Mouse (Mus musculus): ENCODE data around the gene Pga5.

Gene Pga5

GRCm38 (mm10) chr19:10677915-10678771 is at the start of gene Pga5:
Gene Pga5 (minus strand): TSS chr19:10678071.
- H3K36me3 ChIP-seq (ENCODE audit: control insufficient read depth, insufficient read depth, low read length, poor library complexity, severe bottlenecking) = no peaks in the 10 kb centered on the region
- no peaks in the 10 kb centered on the region for H3K27me3 ChIP-seq (ENCODE audit: control insufficient read depth, insufficient read depth, low read length, poor library complexity, severe bottlenecking)
- DNase-seq (ENCODE audit: low read depth, low spot score) = peak; percentile 87

DNA sequence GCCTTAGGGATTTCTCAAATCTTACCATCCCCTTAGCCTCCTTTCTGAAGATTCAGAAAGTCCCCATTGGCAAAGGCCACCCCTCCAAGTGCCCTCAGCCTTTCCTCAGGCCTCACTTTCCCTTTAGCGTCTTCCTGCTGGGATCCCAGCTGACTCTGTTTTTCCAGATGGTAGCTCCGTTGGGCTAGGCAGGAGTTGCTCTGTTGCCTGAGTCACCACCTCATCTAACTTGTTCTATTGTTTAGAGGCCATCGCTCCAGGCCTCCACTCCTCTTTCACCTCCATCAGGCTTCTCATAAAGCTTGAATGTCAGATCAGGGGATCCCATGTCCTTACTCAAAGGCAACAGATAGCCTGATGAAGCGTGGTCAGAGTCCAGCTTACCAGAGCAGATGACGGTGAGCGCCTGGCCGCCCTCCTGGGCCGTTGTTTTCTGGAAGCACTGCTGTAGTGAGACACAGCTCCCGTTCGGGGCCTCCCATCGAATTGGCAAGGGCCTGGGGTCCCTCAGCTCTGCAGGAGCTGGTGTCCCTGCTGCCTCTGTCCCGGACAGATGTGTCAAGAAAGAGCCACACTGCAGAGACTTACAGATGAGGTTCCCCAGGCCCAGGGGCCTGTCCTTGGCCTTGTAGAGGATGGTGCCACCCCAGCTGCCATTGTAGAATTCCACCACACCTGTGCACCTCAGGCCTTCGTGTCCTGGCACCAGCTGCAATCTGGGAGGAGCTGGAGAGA is 46.9 kb upstream of the Pga5 start:
- no peak for DNase-seq (ENCODE audit: low read depth, low spot score)
- Histone ChIP-seq H3K36me3 (ENCODE audit: control insufficient read depth, insufficient read depth, low read length, poor library complexity, severe bottlenecking) (no peaks in the 10 kb centered on the region), H3K27me3 (ENCODE audit: control insufficient read depth, insufficient read depth, low read length, poor library complexity, severe bottlenecking) (no peaks in the 10 kb centered on the region)

DNA sequence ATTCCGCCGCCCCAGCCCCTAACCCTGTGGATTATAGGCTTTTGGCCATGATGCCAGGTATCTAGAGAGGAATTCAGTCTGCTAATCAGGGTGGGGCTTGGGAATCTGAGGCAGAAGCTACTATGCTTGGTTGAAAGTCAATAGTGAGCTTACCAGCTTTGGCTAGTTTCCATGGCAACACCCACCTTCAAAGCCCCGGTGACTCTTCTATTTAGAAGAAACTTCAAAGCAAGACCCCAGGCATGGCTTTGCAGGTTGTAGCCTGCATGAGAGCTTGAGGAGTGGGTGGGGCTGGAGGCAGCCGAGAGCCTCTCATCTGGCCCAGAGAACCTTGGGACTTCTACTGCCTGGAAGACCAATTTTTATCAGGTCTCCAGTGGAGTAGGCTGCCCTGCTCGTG is 45.8 kb upstream of the Pga5 start:
- DNase-seq (ENCODE audit: low read depth, low spot score) = no peak
- Histone ChIP-seq H3K36me3 (ENCODE audit: control insufficient read depth, insufficient read depth, low read length, poor library complexity, severe bottlenecking) (no peaks in the 10 kb centered on the region), H3K27me3 (ENCODE audit: control insufficient read depth, insufficient read depth, low read length, poor library complexity, severe bottlenecking) (no peaks in the 10 kb centered on the region)

DNA sequence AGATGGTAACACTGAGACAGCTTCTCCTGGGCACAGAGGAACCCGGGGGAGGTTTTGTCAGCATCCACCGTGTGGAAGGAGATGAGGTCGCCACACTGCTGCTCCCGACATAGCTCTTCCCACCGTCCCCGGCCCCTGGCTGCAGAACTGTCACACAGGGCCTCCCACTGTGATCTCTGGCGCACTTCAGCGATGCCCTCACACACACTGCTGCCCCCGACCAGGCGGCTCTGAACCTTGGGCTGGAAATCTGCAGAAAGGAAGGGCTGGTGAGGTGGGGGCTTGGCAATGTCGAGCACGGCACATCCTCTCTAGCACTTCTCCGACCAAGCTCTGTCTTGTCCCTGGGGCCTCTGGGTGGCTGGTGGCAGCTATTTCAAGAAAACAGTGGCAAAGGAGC is 45.2 kb upstream of the Pga5 start:
- Histone ChIP-seq H3K36me3 (ENCODE audit: control insufficient read depth, insufficient read depth, low read length, poor library complexity, severe bottlenecking) (no peaks in the 10 kb centered on the region), H3K27me3 (ENCODE audit: control insufficient read depth, insufficient read depth, low read length, poor library complexity, severe bottlenecking) (no peaks in the 10 kb centered on the region)
- no peak for DNase-seq (ENCODE audit: low read depth, low spot score)

DNA sequence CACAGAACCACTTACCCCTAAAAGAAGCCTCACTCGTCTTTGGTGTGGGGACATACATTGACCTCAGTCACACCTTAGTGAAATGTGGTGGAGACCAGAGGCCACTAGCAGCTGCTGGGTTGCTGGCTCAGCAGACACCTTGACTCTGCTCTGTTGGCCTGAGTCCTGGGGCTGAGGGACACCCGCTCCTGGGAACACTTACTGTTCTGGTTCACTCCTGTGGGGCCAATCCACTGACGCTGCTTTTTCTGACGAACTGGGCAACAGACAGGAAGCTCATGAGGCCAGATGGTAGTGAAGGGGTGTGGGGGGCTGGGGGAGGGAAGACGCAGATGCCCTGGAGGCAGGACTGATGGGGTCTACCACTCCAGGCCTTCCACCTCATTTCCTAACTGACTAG is 43.2 kb upstream of the Pga5 start:
- no peak for DNase-seq (ENCODE audit: low read depth, low spot score)

DNA sequence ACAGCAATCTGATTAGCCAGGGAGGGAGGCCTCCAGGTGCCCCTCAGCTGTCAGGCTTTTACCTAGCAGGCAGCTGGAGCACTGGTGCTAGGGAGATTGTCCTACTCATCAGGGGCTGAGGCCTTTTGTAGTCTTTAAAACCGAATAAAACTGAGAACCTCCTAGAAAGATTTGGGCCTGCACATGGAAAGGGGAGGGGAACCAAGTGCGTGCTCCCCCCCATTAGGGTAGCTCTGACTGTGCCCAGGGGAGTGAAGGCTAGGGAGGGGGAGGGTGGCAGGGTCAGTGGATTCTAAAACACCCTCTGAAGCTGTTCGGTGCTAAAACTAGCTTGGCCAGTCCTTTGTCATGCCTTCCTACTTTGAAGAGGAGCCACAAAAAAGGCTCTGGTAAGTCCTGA is 42.7 kb upstream of the Pga5 start:
- Histone ChIP-seq H3K36me3 (ENCODE audit: control insufficient read depth, insufficient read depth, low read length, poor library complexity, severe bottlenecking) (no peaks in the 10 kb centered on the region), H3K27me3 (ENCODE audit: control insufficient read depth, insufficient read depth, low read length, poor library complexity, severe bottlenecking) (no peaks in the 10 kb centered on the region)
- no peak for DNase-seq (ENCODE audit: low read depth, low spot score)

More for the DNA sequence above, 43.2 kb upstream of the Pga5 start:
- no peaks in the 10 kb centered on the region for H3K36me3 ChIP-seq (ENCODE audit: control insufficient read depth, insufficient read depth, low read length, poor library complexity, severe bottlenecking)
- no peaks in the 10 kb centered on the region for H3K27me3 ChIP-seq (ENCODE audit: control insufficient read depth, insufficient read depth, low read length, poor library complexity, severe bottlenecking)

DNA sequence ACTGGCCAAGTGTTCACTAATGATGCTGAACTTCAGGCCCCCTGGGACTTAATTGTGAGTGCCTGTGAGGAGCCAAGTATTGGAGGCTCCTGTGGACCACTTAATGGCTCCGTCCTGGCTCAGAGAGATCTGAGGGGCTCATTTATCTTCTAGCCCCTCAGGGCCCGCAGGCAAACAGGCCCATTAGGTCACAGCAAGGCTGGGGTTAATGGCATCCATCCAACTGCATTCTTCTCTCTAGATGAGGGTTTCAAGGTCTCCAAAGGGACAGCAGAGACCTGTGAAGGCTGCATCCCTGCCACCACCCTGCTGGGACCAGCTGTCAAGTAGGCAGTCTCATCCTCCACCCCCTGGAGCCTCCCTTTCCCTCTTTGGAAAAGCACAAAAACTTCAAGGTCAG is 41.9 kb upstream of the Pga5 start:
- DNase-seq (ENCODE audit: low read depth, low spot score) = no peak

DNA sequence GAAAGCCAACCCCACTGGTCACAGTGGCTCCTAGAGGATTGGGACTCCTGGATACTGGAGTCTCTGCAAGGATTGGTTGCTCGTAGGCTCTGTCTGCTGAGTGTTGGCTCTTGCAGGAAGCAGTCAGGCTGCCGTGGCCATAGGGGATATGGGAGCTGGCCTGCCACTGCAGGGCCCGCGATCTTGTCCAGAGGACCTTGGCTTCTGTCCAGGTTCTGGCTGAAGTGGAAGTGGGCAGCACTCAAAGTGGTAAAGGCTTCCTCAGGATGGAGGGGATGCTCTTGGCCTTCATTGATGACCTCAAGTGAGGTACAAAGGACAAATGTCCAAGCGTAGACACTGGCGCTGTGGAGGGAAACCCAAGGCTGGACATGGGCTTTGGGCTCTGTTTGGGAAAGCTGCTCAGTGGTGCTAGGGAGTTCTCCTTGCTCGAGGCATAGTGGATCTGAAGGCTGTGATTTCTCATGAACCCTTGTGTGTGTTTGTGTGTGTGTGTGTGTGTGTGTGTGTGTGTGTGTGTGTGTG is 40.4 kb upstream of the Pga5 start:
- no peak for DNase-seq (ENCODE audit: low read depth, low spot score)
- Histone ChIP-seq H3K36me3 (ENCODE audit: control insufficient read depth, insufficient read depth, low read length, poor library complexity, severe bottlenecking) (no peaks in the 10 kb centered on the region), H3K27me3 (ENCODE audit: control insufficient read depth, insufficient read depth, low read length, poor library complexity, severe bottlenecking) (no peaks in the 10 kb centered on the region)

More for the DNA sequence above, 41.9 kb upstream of the Pga5 start:
- Histone ChIP-seq H3K36me3 (ENCODE audit: control insufficient read depth, insufficient read depth, low read length, poor library complexity, severe bottlenecking) (no peaks in the 10 kb centered on the region), H3K27me3 (ENCODE audit: control insufficient read depth, insufficient read depth, low read length, poor library complexity, severe bottlenecking) (no peaks in the 10 kb centered on the region)

- no peaks in the 10 kb centered on the region for H3K27me3 ChIP-seq (ENCODE audit: control insufficient read depth, insufficient read depth, low read length, poor library complexity, severe bottlenecking)
- no peaks in the 10 kb centered on the region; the same call in 1 of the 2 replicates for H3K36me3 ChIP-seq (ENCODE audit: control insufficient read depth, insufficient read depth, low read length, poor library complexity, severe bottlenecking)
- DNase-seq (ENCODE audit: low read depth, low spot score) = no peak
Measured at GRCm38 (mm10) chr19:10715476-10715875, 37.6 kb upstream of the Pga5 start.

DNA sequence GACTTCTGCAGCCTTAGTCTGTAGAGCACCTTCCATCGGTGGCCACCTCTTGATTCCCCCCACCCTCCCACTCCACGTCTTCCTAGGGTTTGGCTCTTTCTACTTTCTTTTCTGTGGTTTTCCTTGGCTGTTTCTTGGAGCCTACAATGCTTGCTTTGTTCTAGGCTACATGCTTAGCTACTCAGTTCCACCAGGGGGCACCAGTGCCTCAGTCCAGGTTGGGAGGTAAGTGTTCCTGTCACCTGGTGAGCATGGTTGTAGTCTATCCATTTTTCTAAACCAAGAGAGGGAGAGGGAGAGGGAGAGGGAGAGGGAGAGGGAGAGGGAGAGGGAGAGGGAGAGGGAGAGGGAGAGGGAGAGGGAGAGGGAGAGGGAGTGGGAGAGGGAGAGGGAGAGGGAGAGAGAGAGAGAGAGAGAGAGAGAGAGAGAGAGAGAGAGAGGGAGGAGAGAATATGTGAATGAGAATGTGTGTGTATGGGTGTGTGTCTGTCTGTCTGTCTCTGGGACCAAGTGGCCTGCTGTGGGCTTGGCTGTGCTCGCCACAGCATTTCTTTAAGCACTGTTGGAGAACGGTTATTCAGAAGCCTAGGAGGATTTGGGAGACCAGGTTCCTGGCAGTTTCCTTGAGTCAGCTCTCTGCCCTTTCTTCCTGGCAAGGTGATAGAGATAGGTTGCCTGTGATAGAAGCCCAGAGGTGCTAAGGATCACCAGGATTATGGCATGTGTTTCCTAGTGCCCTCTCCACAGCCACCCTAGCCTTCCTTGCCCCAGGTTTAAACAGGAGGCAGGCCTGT is 37.0 kb upstream of the Pga5 start:
- DNase-seq (ENCODE audit: low read depth, low spot score) = peak; percentile 84
- H3K27me3 ChIP-seq (ENCODE audit: control insufficient read depth, insufficient read depth, low read length, poor library complexity, severe bottlenecking) = no peaks in the 10 kb centered on the region

GRCm38 (mm10) chr19:10714168-10714567 is 36.3 kb upstream of the Pga5 start:
- Histone ChIP-seq H3K36me3 (ENCODE audit: control insufficient read depth, insufficient read depth, low read length, poor library complexity, severe bottlenecking) (no peaks in the 10 kb centered on the region; the same call in 1 of the 2 replicates), H3K27me3 (ENCODE audit: control insufficient read depth, insufficient read depth, low read length, poor library complexity, severe bottlenecking) (no peaks in the 10 kb centered on the region)
- DNase-seq (ENCODE audit: low read depth, low spot score) = no peak

More for the DNA sequence above, 37.0 kb upstream of the Pga5 start:
- no peaks in the 10 kb centered on the region; the same call in 1 of the 2 replicates for H3K36me3 ChIP-seq (ENCODE audit: control insufficient read depth, insufficient read depth, low read length, poor library complexity, severe bottlenecking)

DNA sequence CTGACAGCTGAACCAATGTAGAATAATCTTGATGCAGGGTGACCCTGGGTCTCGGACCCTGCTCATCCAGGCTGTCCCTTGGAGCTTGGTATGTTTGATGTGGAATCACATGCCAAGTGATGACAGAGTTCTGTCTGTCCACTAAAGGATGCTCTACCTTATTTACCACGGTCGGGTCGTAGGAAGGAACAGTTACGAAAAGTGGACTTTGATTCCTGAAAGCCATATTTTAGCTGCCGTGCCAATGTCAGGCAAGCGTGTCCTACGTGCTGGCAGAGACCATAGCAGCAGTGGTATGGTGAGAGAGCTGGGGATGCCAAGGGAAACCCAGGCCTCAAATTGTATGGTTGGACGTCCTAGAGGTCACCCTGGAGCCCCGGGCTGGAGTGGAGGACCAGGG is 35.7 kb upstream of the Pga5 start:
- H3K36me3 ChIP-seq (ENCODE audit: control insufficient read depth, insufficient read depth, low read length, poor library complexity, severe bottlenecking) = no peaks in the 10 kb centered on the region; the same call in 1 of the 2 replicates
- DNase-seq (ENCODE audit: low read depth, low spot score) = no peak
- H3K27me3 ChIP-seq (ENCODE audit: control insufficient read depth, insufficient read depth, low read length, poor library complexity, severe bottlenecking) = no peaks in the 10 kb centered on the region

- Histone ChIP-seq H3K27me3 (ENCODE audit: control insufficient read depth, insufficient read depth, low read length, poor library complexity, severe bottlenecking) (no peaks in the 10 kb centered on the region), H3K36me3 (ENCODE audit: control insufficient read depth, insufficient read depth, low read length, poor library complexity, severe bottlenecking) (no peaks in the 10 kb centered on the region; the same call in 1 of the 2 replicates)
- DNase-seq (ENCODE audit: low read depth, low spot score) = no peak
Measured at GRCm38 (mm10) chr19:10712646-10713045, 34.8 kb upstream of the Pga5 start.

DNA sequence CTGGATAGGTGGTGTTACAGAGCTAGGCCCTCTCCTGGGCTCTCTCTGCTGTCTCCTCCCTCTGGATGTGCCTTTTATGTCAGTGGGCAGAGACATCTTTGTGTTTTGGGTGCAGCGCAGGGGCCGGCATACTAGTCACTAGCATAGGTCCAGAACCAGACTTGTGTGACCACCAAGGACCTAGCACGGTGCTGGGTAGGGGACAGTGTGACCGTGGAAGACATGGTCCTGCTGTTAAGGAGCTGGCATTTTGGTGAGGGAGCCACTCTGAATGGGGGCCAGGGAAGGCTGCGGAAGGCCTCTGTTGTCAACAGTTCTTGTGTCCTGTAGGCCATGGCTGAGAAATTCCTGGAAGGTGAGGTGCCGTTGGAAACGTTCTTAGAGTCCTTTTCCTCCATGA is 34.3 kb upstream of the Pga5 start:
- no peaks in the 10 kb centered on the region for H3K27me3 ChIP-seq (ENCODE audit: control insufficient read depth, insufficient read depth, low read length, poor library complexity, severe bottlenecking)
- no peaks in the 10 kb centered on the region; the same call in 1 of the 2 replicates for H3K36me3 ChIP-seq (ENCODE audit: control insufficient read depth, insufficient read depth, low read length, poor library complexity, severe bottlenecking)
- DNase-seq (ENCODE audit: low read depth, low spot score) = no peak

Data from splenic B cell, adult 2 months (primary cell).